Mouse (Mus musculus) ovary, postnatal 14 days (tissue): Measurements from ENCODE around the gene Mcrip1.
"Not testable (repeated sequence)": the region's sequence is repeated elsewhere in the genome, so short reads cannot be mapped to it uniquely, and the experiment has no call there.

ENCODE experiments used
- DNase-seq: peaks from one replicate; pipeline ENCODE4 v3.0.0; 2022; ENCODE audit warnings: low spot score

Mcrip1 gene

GRCm38 (mm10) chr11:120575046-120575445, 25.5 kb upstream of the Mcrip1 start:
- DNase-seq: no peak

- no peak for DNase-seq
These were observed 24.7 kb upstream of the Mcrip1 start for GRCm38 (mm10) chr11:120574278-120574600.

- no peak for DNase-seq
These were observed 24.2 kb upstream of the Mcrip1 start for GRCm38 (mm10) chr11:120573585-120574277.

GRCm38 (mm10) chr11:120572752-120573584, 23.4 kb upstream of the Mcrip1 start, which contains the start of gene P4hb:
P4hb (minus strand) TSS chr11:120573253.
- DNase-seq: peak; percentile 99

- DNase-seq: no peak
These were observed 22.9 kb upstream of the Mcrip1 start for GRCm38 (mm10) chr11:120572417-120572751.

- DNase-seq: no peak
These were observed 22.4 kb upstream of the Mcrip1 start for GRCm38 (mm10) chr11:120571754-120572416.

GRCm38 (mm10) chr11:120571122-120571521, 21.6 kb upstream of the Mcrip1 start:
- DNase-seq: no peak

GRCm38 (mm10) chr11:120568324-120568723, 18.8 kb upstream of the Mcrip1 start:
- no peak for DNase-seq

GRCm38 (mm10) chr11:120565114-120565513, 15.6 kb upstream of the Mcrip1 start:
- DNase-seq: no peak

GRCm38 (mm10) chr11:120562949-120563348, 13.4 kb upstream of the Mcrip1 start:
- DNase-seq: no peak

GRCm38 (mm10) chr11:120560952-120561728, 11.6 kb upstream of the Mcrip1 start:
- no peak for DNase-seq

- not testable (repeated sequence) for DNase-seq
These were observed 9.3 kb upstream of the Mcrip1 start for GRCm38 (mm10) chr11:120558843-120559242.

GRCm38 (mm10) chr11:120555260-120555659, 5.7 kb upstream of the Mcrip1 start:
- DNase-seq: no peak

- DNase-seq: no peak
These were observed 5.3 kb upstream of the Mcrip1 start for GRCm38 (mm10) chr11:120554834-120555233.

- no peak for DNase-seq
These were observed 3.2 kb upstream of the Mcrip1 start for GRCm38 (mm10) chr11:120552736-120553135.

GRCm38 (mm10) chr11:120550810-120551440, 1.4 kb upstream of the Mcrip1 start, which contains the start of gene Ppp1r27:
Ppp1r27 (minus strand) TSS chr11:120551132.
- DNase-seq: no peak

GRCm38 (mm10) chr11:120549986-120550809, 671 bp upstream of the Mcrip1 start:
- no peak for DNase-seq

GRCm38 (mm10) chr11:120548786-120549167, 750 bp downstream of the Mcrip1 start:
- no peak for DNase-seq

- DNase-seq: no peak
These were observed 1.3 kb downstream of the Mcrip1 start for GRCm38 (mm10) chr11:120548214-120548613.

GRCm38 (mm10) chr11:120547469-120547868, 2.1 kb downstream of the Mcrip1 start:
- no peak for DNase-seq

- no peak for DNase-seq
These were observed 3.6 kb downstream of the Mcrip1 start for GRCm38 (mm10) chr11:120545964-120546363.
